Mouse (Mus musculus): ENCODE results near the gene M1ap.

GRCm38 (mm10) chr6:83017190-83017589, 70.5 kb downstream of the M1ap start:
- TF ChIP-seq CTCF (IDR thresholded peaks at IDR 0.05; ENCODE audit: low read depth) (no peak), EP300 (optimal IDR thresholded peaks at IDR 0.05) (no peak)
